Mouse (Mus musculus) liver, embryonic 11.5 days (tissue): ENCODE data around the gene Mfn1. TPM values are rescaled to one million over a fixed set of nuclear protein-coding genes. Genes with fewer than 3 reads are reported as not detected.
A peak's percentile ranks its signal among the peaks of the same experiment; 100 is the strongest.

Experiments
- ATAC-seq: fragments of 200-750 bp; cut with Nextera tagmentation; replicated peaks from 2 replicates; pipeline ENCODE4 v1.8.0; 2017; ENCODE audit warnings: moderate number of reproducible peaks, mild to moderate bottlenecking, moderate TSS enrichment, moderate library complexity; ENCODE audit not compliant: low FRiP score
- DNase-seq: peaks from one replicate; pipeline ENCODE4 v3.0.0-alpha.2; 2017; ENCODE audit warnings: low spot score
- H3K27ac ChIP-seq: fragments of 300-500 bp; sonication (generic); 2 replicates; pipeline ENCODE4 v1.5.1; 2014; ENCODE audit warnings: mild to moderate bottlenecking, low read depth, low read length, control low read depth
- H3K27me3 ChIP-seq: fragments of 300-500 bp; sonication (generic); replicated peaks from 2 replicates; pipeline ENCODE4 v1.6.1; 2014; ENCODE audit warnings: low read length, mixed read lengths; ENCODE audit not compliant: control insufficient read depth, insufficient read depth
- H3K36me3 ChIP-seq: fragments of 300-500 bp; sonication (generic); 2 replicates; pipeline ENCODE4 v1.6.1; 2014; ENCODE audit warnings: mild to moderate bottlenecking, low read length, moderate library complexity, mixed read lengths; ENCODE audit not compliant: control insufficient read depth, insufficient read depth
- H3K4me1 ChIP-seq: fragments of 300-500 bp; sonication (generic); replicated peaks from 2 replicates; pipeline ENCODE4 v1.6.1; 2014; ENCODE audit warnings: low read length, mixed read lengths; ENCODE audit not compliant: control insufficient read depth, insufficient read depth
- H3K4me2 ChIP-seq: fragments of 300-500 bp; sonication (generic); 2 replicates; pipeline ENCODE4 v1.6.1; 2014; ENCODE audit warnings: mild to moderate bottlenecking, control low read depth, moderate library complexity
- H3K4me3 ChIP-seq: fragments of 300-500 bp; sonication (generic); 2 replicates; pipeline ENCODE4 v1.5.1; 2014; ENCODE audit warnings: low read depth, low read length, control low read depth
- H3K9ac ChIP-seq: fragments of 300-500 bp; sonication (generic); 2 replicates; pipeline ENCODE4 v1.6.1; 2014; ENCODE audit warnings: low read depth, low read length, control low read depth
- H3K9me3 ChIP-seq: fragments of 300-500 bp; sonication (generic); 2 replicates; pipeline ENCODE4 v1.6.1; 2016; ENCODE audit warnings: low read length, inconsistent platforms, mixed read lengths; ENCODE audit not compliant: control insufficient read depth
- WGBS: fragments of 180-500 bp; shearing (Covaris S2); extraction: QIAGEN DNeasy Blood & Tissue Kit; methylation state at CpG from one replicate; pipeline ENCODE4 v1.1.7; 2014; 5-methylcytosine and 5-hydroxymethylcytosine counted together
- polyA plus RNA-seq: library from polyadenylated mRNA; unstranded; fragments of >200 nt; fragmentation: Nextera tagmentation; extraction: Ambion mirVana; gene quantifications from 2 replicates; pipeline ENCODE4 v1.2.1, GENCODE M21; 2014

The Mfn1 gene
- polyA plus RNA-seq, result 32.7 and 36.6 TPM in 2 replicates

DNA sequence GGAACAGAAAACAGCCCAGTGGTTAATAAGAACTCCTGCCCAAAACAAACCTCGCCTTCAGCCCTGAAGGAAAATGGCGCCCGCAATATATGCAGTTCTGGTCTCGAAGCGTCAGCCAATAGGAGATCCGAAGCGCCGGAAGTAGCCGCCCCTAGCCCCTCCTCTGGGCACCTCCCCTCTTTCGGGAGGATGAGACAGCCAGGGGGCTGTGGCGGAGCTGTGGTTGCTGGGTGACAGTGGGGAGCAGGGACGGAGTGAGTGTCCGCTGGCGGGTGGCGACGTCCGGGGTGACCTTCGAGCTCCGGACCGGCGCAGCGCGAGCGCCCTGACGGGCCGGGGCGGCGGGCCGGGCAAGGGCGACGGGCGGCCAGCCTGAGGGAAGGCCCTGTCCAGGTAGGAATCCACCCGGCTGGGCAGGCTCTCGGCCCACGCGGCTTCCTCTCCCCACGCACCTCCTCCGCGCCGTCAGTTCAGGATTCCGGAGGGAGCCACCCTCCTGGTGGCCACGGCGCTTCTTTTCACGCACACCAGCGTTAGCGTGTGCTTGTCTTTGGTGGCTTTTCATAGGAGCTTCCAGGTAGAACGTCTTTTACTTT is at the start of gene Mfn1:
Gene Mfn1 (plus strand): TSS at position 163 of the 596 bp plus-strand sequence.
- Histone ChIP-seq H3K36me3 (no peaks in the 10 kb centered on the region; the same call in 1 of the 2 replicates), H3K27ac (peak within 1 kb of the TSS; percentile 71), H3K9ac (peak within 1 kb of the TSS; percentile 93), H3K9me3 (peaks cover 6% of the 10 kb centered on the region; the same call in 1 of the 2 replicates), H3K4me2 (peak within 1 kb of the TSS; percentile 74), H3K4me3 (peak within 1 kb of the TSS; percentile 91), H3K4me1 (0 out of 2 replicates have a peak, but pooled peaks cover 2% of the 10 kb centered on the region), H3K27me3 (no peaks in the 10 kb centered on the region)
- WGBS, result under 1% methylated on average over 44 of the region's 47 CpGs
- DNase-seq (peak; percentile 92), ATAC-seq (peak; percentile 99)

DNA sequence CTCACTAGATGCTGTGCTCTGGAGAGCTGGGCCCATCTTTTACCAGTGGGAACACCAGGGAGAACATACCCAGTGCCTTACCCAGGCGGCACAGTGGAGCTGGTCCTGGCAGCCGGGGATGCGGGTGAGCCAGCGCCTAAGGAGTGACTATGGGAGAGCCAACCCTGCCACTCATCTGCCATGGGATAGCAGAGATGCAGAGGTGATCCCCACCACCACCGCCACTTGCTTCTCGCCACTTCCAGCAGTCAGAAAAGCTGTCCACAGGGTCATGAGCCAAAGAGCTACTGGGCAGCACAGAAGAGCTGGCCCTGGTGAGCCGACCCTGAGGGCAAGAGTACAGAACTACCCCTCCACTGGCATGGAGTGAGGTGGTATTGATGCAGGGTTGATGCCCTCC is 49.3 kb upstream of the Mfn1 start:
- Histone ChIP-seq H3K4me3 (no peak overlapping the region), H3K9ac (no peak overlapping the region), H3K27me3 (no peaks in the 10 kb centered on the region), H3K27ac (no peak overlapping the region), H3K9me3 (no peaks in the 10 kb centered on the region), H3K4me2 (no peak overlapping the region), H3K36me3 (no peaks in the 10 kb centered on the region), H3K4me1 (no peaks in the 10 kb centered on the region)
- ATAC-seq (no peak), DNase-seq (no peak)
- 81% methylated on average over 7 of the region's 7 CpGs for WGBS

- no peak overlapping the region for H3K4me2 ChIP-seq
- H3K4me3 ChIP-seq, result no peak overlapping the region
- no peaks in the 10 kb centered on the region for H3K36me3 ChIP-seq
- no peaks in the 10 kb centered on the region for H3K27me3 ChIP-seq
- no peak overlapping the region for H3K27ac ChIP-seq
- WGBS, result 64% methylated on average over 3 of the region's 3 CpGs
- ATAC-seq (no peak), DNase-seq (no peak)
- no peaks in the 10 kb centered on the region for H3K4me1 ChIP-seq
- H3K9ac ChIP-seq, result no peak overlapping the region
- no peaks in the 10 kb centered on the region for H3K9me3 ChIP-seq
These were observed 46.2 kb upstream of the Mfn1 start for GRCm38 (mm10) chr3:32483035-32483434.

DNA sequence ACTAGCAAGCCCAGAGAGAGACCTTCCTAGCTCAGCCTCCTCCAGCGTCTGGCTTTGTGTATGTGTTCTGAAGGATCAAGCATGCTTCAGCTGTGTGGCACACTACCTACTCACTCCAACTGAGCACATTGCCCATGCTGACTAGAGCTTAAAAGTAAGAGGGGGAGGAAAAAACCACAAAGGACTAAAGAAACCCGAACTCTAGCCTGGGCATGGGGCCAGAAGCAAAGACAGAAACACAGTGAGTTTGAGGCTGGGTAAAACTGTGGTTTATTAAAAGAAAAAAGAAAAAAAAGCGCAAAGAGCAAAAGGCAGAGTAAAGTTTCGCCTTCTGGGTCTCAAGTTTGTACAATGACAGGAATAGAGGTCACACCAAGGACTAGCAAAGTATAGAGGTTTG is 42.7 kb upstream of the Mfn1 start:
- WGBS, result 68% methylated on average over 4 of the region's 4 CpGs
- no peak overlapping the region for H3K27ac ChIP-seq
- H3K9me3 ChIP-seq, result no peaks in the 10 kb centered on the region
- ATAC-seq (no peak), DNase-seq (no peak)
- H3K9ac ChIP-seq, result no peak overlapping the region
- H3K27me3 ChIP-seq, result no peaks in the 10 kb centered on the region
- H3K4me1 ChIP-seq, result no peaks in the 10 kb centered on the region
- H3K4me2 ChIP-seq, result no peak overlapping the region
- no peak overlapping the region for H3K4me3 ChIP-seq
- H3K36me3 ChIP-seq, result no peaks in the 10 kb centered on the region

DNA sequence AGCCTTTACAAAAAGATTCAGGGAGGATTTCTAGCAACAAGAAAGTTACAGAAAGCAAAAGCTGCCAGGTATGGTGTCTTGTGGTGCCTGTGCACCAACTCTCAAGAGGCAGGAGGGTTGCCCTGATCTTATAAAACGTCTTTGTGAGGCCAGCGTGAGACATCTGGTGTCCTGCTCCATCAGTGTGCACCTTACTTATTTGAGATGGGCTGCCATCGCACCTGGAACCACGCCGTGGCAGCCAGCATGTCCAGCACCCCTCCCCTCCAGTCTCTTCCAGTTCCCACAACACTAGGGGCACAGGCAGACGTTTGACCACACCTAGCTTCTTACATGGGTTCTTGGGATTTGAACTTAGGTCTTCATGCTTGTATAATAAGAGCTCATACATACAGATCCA is 41.1 kb upstream of the Mfn1 start:
- 72% methylated on average over 6 of the region's 6 CpGs for WGBS

GRCm38 (mm10) chr3:32490076-32490927 is 39.0 kb upstream of the Mfn1 start:
- Histone ChIP-seq H3K4me2 (no peak overlapping the region), H3K9me3 (no peaks in the 10 kb centered on the region), H3K9ac (no peak overlapping the region), H3K4me3 (no peak overlapping the region), H3K27me3 (no peaks in the 10 kb centered on the region), H3K36me3 (no peaks in the 10 kb centered on the region), H3K4me1 (no peaks in the 10 kb centered on the region), H3K27ac (no peak overlapping the region)
- WGBS, result 75% methylated on average over 15 of the region's 15 CpGs
- no peak for DNase-seq
- ATAC-seq, result no peak

More for the DNA sequence above, 41.1 kb upstream of the Mfn1 start:
- DNase-seq (no peak), ATAC-seq (no peak)
- H3K4me3 ChIP-seq, result no peak overlapping the region
- no peaks in the 10 kb centered on the region for H3K4me1 ChIP-seq
- H3K9me3 ChIP-seq, result no peaks in the 10 kb centered on the region
- no peaks in the 10 kb centered on the region for H3K36me3 ChIP-seq
- H3K9ac ChIP-seq, result no peak overlapping the region
- H3K27me3 ChIP-seq, result no peaks in the 10 kb centered on the region
- H3K4me2 ChIP-seq, result no peak overlapping the region
- no peak overlapping the region for H3K27ac ChIP-seq

DNA sequence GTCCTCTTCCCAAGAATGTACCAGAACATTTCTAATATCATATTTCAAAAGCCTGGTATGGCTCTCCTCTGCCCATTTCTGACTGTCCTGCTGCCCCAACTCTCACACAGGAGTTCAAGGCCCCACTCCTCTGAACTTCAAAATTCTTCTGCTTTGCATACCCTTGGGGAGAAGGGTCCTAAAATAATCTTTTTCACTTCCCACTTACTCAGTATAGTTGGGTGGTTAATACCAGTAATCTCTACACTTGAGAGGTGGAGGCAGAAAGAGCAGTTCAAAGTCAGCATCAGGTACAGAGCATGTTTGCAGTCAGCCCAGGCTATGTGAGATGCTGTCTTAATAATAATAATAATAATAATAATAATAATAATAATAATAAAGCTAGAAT is 38.3 kb upstream of the Mfn1 start:
- Histone ChIP-seq H3K36me3 (no peaks in the 10 kb centered on the region), H3K9ac (no peak overlapping the region), H3K4me2 (no peak overlapping the region), H3K4me1 (no peaks in the 10 kb centered on the region), H3K4me3 (no peak overlapping the region), H3K27me3 (no peaks in the 10 kb centered on the region), H3K27ac (no peak overlapping the region), H3K9me3 (no peaks in the 10 kb centered on the region)
- no peak for DNase-seq
- no peak for ATAC-seq

DNA sequence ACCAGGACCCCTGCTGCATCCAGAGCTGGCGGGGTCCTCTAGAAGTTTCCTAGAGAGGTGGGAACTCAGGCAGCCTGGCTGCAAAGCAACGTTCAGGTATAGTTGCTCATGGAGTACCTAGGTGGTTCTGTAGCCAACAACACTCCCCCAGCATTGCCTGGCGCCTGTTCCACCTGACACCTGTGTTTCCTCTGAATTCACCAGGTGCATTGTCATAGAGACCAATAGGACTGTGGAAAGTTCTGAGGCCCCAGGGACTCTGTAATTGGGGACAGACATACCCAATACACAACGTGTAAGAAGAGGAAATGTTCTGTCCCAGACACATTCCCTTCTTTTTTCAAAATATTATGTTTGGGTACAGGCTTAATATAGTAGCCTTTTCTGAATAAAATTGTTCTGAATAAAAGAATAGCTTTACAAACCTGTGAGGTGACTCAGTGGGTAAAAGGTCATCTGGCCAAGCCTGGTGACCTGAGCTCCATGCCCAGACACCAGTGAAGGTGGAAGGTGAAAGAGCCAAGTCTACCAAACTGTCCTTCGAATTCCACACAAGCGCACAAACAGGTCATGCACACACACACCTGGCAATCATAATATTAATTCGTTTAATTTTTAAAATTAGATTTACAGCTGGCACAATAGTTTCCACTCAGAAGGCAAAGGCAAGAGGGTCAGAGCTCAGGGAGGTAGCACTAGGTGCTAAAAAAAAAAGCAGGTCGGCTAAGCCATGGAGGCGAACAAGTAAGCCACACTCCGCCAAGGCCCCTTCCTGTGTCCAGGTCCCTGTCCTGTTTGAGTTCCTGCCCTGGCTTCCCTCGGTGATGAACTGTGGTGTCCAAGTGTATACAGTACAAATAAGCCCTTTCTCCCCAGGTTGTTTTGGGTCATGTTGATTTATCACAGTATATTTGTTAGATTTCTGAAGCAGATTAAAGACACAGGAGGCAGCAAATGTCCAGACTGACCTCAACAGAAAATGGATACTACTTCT is 36.9 kb upstream of the Mfn1 start, which contains the start of gene Kcnmb3:
Gene Kcnmb3 (minus strand): TSS at position 135 of the 994 bp plus-strand sequence.
- ATAC-seq, result no peak
- Histone ChIP-seq H3K27me3 (no peaks in the 10 kb centered on the region), H3K27ac (no peak within 1 kb of the TSS), H3K36me3 (no peaks in the 10 kb centered on the region), H3K9ac (no peak within 1 kb of the TSS), H3K9me3 (no peaks in the 10 kb centered on the region), H3K4me1 (no peaks in the 10 kb centered on the region), H3K4me2 (no peak within 1 kb of the TSS), H3K4me3 (no peak within 1 kb of the TSS)
- DNase-seq, result no peak
- WGBS, result 69% methylated on average over 11 of the region's 11 CpGs
